Mouse (Mus musculus): ENCODE data around the gene Pdgfb. TPM values are rescaled to one million over a fixed set of nuclear protein-coding genes. Genes with fewer than 3 reads are reported as not detected.

Pdgfb gene
- polyA plus RNA-seq, 1 experiment from 2014 or later = 8.4 TPM

DNA sequence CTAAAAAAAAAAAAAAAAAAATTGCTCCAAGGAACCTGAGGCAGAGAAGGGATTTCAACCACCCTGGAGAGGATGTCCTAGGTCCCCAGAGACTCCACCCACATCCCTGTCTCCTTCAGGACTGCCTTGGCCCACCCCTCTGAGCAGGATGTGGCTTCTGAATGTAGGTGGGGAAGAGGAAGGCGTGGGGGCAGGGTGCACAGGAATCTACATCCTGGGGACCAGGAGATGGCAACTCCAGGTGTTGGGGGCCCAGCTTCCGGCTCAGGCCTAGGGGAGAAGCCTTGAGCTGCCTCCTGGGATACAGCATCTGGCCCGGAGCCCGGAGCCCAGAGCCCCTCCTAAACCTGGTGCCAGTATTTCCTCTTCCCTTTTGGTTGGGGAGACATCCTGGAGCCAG lies 35.3 kb upstream of the Pdgfb start:
- ATAC-seq (ENCODE audit: borderline replicate concordance, extremely low read depth, low FRiP score, low TSS enrichment) = peak; percentile 43; the same call in 1 of the 2 replicates
- WGBS = 44% methylated on average over 4 of the region's 4 CpGs

GRCm38 (mm10) chr15:80047973-80048372 lies 33.2 kb upstream of the Pdgfb start:
- Histone ChIP-seq H3K27me3 (no peaks in the 10 kb centered on the region), H3K9ac (no peak overlapping the region), H3K4me2 (no peak overlapping the region), H3K4me1 (peaks cover 18% of the 10 kb centered on the region), H3K36me3 (no peaks in the 10 kb centered on the region), H3K4me3 (no peak overlapping the region), H3K27ac (no peak overlapping the region), H3K9me3 (0 out of 2 replicates have a peak, but pooled peaks cover 2% of the 10 kb centered on the region)
- WGBS = 15% methylated on average over 5 of the region's 5 CpGs
- ATAC-seq (ENCODE audit: borderline replicate concordance, extremely low read depth, low FRiP score, low TSS enrichment) = no peak

More for the DNA sequence above, 35.3 kb upstream of the Pdgfb start:
- Histone ChIP-seq H3K4me3 (no peak overlapping the region), H3K27me3 (no peaks in the 10 kb centered on the region), H3K4me1 (peaks cover 26% of the 10 kb centered on the region), H3K4me2 (no peak overlapping the region), H3K9me3 (0 out of 2 replicates have a peak, but pooled peaks cover 2% of the 10 kb centered on the region), H3K27ac (peak overlapping the region; percentile 79), H3K9ac (no peak overlapping the region), H3K36me3 (no peaks in the 10 kb centered on the region)

GRCm38 (mm10) chr15:80047242-80047641 lies 32.5 kb upstream of the Pdgfb start:
- Histone ChIP-seq H3K4me3 (no peak overlapping the region), H3K9ac (no peak overlapping the region), H3K4me1 (peaks cover 17% of the 10 kb centered on the region), H3K27ac (no peak overlapping the region), H3K36me3 (no peaks in the 10 kb centered on the region), H3K4me2 (no peak overlapping the region), H3K9me3 (0 out of 2 replicates have a peak, but pooled peaks cover 2% of the 10 kb centered on the region), H3K27me3 (no peaks in the 10 kb centered on the region)
- ATAC-seq (ENCODE audit: borderline replicate concordance, extremely low read depth, low FRiP score, low TSS enrichment) = no peak
- WGBS = 60% methylated on average over 2 of the region's 2 CpGs

- 100% methylated on average over 2 of the region's 2 CpGs for WGBS
- H3K9ac ChIP-seq = no peak overlapping the region
- no peak overlapping the region for H3K4me2 ChIP-seq
- ATAC-seq (ENCODE audit: borderline replicate concordance, extremely low read depth, low FRiP score, low TSS enrichment) = no peak
- no peaks in the 10 kb centered on the region for H3K27me3 ChIP-seq
- no peak overlapping the region for H3K4me3 ChIP-seq
- 0 out of 2 replicates have a peak, but pooled peaks cover 2% of the 10 kb centered on the region for H3K9me3 ChIP-seq
- H3K36me3 ChIP-seq = no peaks in the 10 kb centered on the region
- no peak overlapping the region for H3K27ac ChIP-seq
- peaks cover 14% of the 10 kb centered on the region for H3K4me1 ChIP-seq
Measured at GRCm38 (mm10) chr15:80045749-80046148, 31.0 kb upstream of the Pdgfb start.

GRCm38 (mm10) chr15:80044249-80044648 lies 29.5 kb upstream of the Pdgfb start:
- Histone ChIP-seq H3K27me3 (no peaks in the 10 kb centered on the region), H3K9me3 (0 out of 2 replicates have a peak, but pooled peaks cover 2% of the 10 kb centered on the region), H3K4me1 (peaks cover 1% of the 10 kb centered on the region), H3K4me3 (no peak overlapping the region), H3K4me2 (no peak overlapping the region), H3K36me3 (no peaks in the 10 kb centered on the region), H3K9ac (no peak overlapping the region), H3K27ac (no peak overlapping the region)
- ATAC-seq (ENCODE audit: borderline replicate concordance, extremely low read depth, low FRiP score, low TSS enrichment) = no peak
- WGBS = 78% methylated on average over 10 of the region's 10 CpGs

GRCm38 (mm10) chr15:80042152-80042551 lies 27.4 kb upstream of the Pdgfb start:
- WGBS = 76% methylated on average over 4 of the region's 4 CpGs
- peaks cover 2% of the 10 kb centered on the region; the same call in 1 of the 2 replicates for H3K9me3 ChIP-seq

DNA sequence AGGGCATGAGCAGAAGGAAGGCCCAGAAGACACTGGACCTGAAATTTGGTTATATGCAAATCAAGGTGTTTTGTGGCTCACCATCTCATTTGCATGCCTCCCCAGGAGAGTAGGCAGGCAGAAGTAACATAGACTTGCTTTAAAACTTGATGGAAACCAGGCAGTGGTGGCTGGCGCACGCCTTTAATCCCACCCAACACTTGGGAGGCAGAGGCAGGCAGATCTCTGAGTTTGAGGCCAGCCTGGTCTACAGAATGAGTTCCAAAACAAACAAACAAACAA lies 23.3 kb upstream of the Pdgfb start:
- H3K4me2 ChIP-seq = no peak overlapping the region
- H3K4me1 ChIP-seq = no peaks in the 10 kb centered on the region
- no peak overlapping the region for H3K9ac ChIP-seq
- H3K36me3 ChIP-seq = no peaks in the 10 kb centered on the region
- 96% methylated on average over 2 of the region's 2 CpGs for WGBS
- no peak overlapping the region for H3K4me3 ChIP-seq
- ATAC-seq (ENCODE audit: borderline replicate concordance, extremely low read depth, low FRiP score, low TSS enrichment) = no peak
- H3K27me3 ChIP-seq = no peaks in the 10 kb centered on the region
- no peaks in the 10 kb centered on the region; the same call in 1 of the 2 replicates for H3K9me3 ChIP-seq
- 0 out of 2 replicates have a peak overlapping the region, but pooled peaks have one; percentile 5 for H3K27ac ChIP-seq

More at GRCm38 (mm10) chr15:80042152-80042551, 27.4 kb upstream of the Pdgfb start:
- Histone ChIP-seq H3K27me3 (no peaks in the 10 kb centered on the region), H3K9ac (no peak overlapping the region), H3K27ac (no peak overlapping the region), H3K4me3 (no peak overlapping the region), H3K4me1 (no peaks in the 10 kb centered on the region), H3K4me2 (no peak overlapping the region), H3K36me3 (no peaks in the 10 kb centered on the region)
- no peak for ATAC-seq (ENCODE audit: borderline replicate concordance, extremely low read depth, low FRiP score, low TSS enrichment)

GRCm38 (mm10) chr15:80037255-80038109 lies 22.7 kb upstream of the Pdgfb start:
- no peaks in the 10 kb centered on the region for H3K36me3 ChIP-seq
- H3K4me3 ChIP-seq = no peak overlapping the region
- no peaks in the 10 kb centered on the region; the same call in 1 of the 2 replicates for H3K9me3 ChIP-seq
- H3K4me1 ChIP-seq = no peaks in the 10 kb centered on the region
- 64% methylated on average over 11 of the region's 11 CpGs for WGBS
- no peaks in the 10 kb centered on the region for H3K27me3 ChIP-seq
- 0 out of 2 replicates have a peak overlapping the region, but pooled peaks have one; percentile 5 for H3K27ac ChIP-seq
- H3K4me2 ChIP-seq = no peak overlapping the region
- ATAC-seq (ENCODE audit: borderline replicate concordance, extremely low read depth, low FRiP score, low TSS enrichment) = no peak
- no peak overlapping the region for H3K9ac ChIP-seq

DNA sequence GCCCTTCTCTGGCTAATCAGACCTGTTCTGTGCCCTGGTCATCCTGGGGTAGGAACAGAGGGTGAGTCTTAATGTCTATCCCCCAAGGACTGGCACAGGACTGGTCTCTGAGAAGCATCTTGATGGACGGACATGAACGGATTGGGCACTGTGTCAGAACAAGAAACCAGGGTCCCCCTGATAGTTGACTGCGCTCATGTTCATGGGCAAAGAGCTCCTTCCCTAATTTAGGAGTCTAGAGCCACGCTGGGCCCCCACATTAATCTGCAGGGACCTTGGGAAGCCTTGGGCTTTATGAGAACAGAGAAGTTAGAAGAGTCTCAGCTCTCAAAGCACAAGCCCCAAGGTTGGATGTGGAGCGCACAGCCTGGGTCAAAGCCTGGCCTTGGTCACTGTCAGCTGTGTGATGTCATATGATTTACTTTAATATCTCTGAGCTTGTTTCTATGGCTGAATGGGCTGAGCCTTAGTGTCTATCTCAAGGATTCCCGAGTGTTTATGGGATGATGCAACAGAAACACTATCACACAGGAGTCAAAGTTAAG lies 20.6 kb upstream of the Pdgfb start:
- Histone ChIP-seq H3K27me3 (no peaks in the 10 kb centered on the region), H3K36me3 (no peaks in the 10 kb centered on the region), H3K9me3 (no peaks in the 10 kb centered on the region; the same call in 1 of the 2 replicates), H3K4me2 (no peak overlapping the region), H3K9ac (no peak overlapping the region), H3K4me3 (no peak overlapping the region), H3K27ac (no peak overlapping the region), H3K4me1 (no peaks in the 10 kb centered on the region)
- ATAC-seq (ENCODE audit: borderline replicate concordance, extremely low read depth, low FRiP score, low TSS enrichment) = no peak
- 74% methylated on average over 6 of the region's 6 CpGs for WGBS

GRCm38 (mm10) chr15:80034913-80035312 lies 20.1 kb upstream of the Pdgfb start:
- Histone ChIP-seq H3K36me3 (no peaks in the 10 kb centered on the region), H3K4me1 (no peaks in the 10 kb centered on the region), H3K27ac (no peak overlapping the region), H3K4me2 (no peak overlapping the region), H3K9me3 (no peaks in the 10 kb centered on the region; the same call in 1 of the 2 replicates), H3K27me3 (no peaks in the 10 kb centered on the region), H3K4me3 (no peak overlapping the region), H3K9ac (no peak overlapping the region)
- no peak for ATAC-seq (ENCODE audit: borderline replicate concordance, extremely low read depth, low FRiP score, low TSS enrichment)

DNA sequence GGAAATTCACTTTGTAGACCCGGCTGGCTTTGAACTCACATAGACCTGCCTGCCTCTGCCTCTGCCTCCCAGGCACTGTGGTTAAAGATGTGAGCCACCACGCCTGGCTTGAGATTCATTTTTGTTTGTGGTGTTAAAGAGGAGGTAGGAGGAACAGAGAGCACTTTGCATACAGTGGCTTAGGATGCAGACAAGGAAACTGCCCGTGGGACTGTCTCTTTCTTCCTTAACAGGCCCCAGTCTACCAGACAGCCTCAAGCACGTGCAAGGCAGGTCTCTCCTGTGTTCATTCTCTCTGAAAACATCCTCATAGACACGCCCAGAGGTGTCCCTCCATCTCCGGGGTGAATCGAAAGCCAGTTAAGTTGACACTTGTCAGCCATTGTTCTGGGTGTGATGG lies 19.6 kb upstream of the Pdgfb start:
- no peaks in the 10 kb centered on the region for H3K36me3 ChIP-seq
- WGBS = 67% methylated on average over 7 of the region's 7 CpGs
- no peak for ATAC-seq (ENCODE audit: borderline replicate concordance, extremely low read depth, low FRiP score, low TSS enrichment)

GRCm38 (mm10) chr15:80031133-80031532 lies 16.4 kb upstream of the Pdgfb start:
- no peaks in the 10 kb centered on the region for H3K27me3 ChIP-seq
- no peaks in the 10 kb centered on the region for H3K9me3 ChIP-seq
- peaks cover 7% of the 10 kb centered on the region for H3K4me1 ChIP-seq
- H3K9ac ChIP-seq = no peak overlapping the region
- WGBS = 83% methylated on average over 4 of the region's 4 CpGs
- no peak overlapping the region for H3K4me3 ChIP-seq
- ATAC-seq (ENCODE audit: borderline replicate concordance, extremely low read depth, low FRiP score, low TSS enrichment) = no peak
- H3K27ac ChIP-seq = no peak overlapping the region
- no peaks in the 10 kb centered on the region for H3K36me3 ChIP-seq
- H3K4me2 ChIP-seq = no peak overlapping the region

More for the DNA sequence above, 19.6 kb upstream of the Pdgfb start:
- H3K9me3 ChIP-seq = no peaks in the 10 kb centered on the region; the same call in 1 of the 2 replicates
- H3K4me2 ChIP-seq = no peak overlapping the region
- no peak overlapping the region for H3K4me3 ChIP-seq
- no peaks in the 10 kb centered on the region for H3K27me3 ChIP-seq
- H3K9ac ChIP-seq = no peak overlapping the region
- H3K4me1 ChIP-seq = no peaks in the 10 kb centered on the region
- no peak overlapping the region for H3K27ac ChIP-seq
